Mouse (Mus musculus) adrenal gland, adult 18-20 months (tissue): Measurements from ENCODE around the gene Smurf1. TPM values are rescaled to one million over a fixed set of nuclear protein-coding genes. Genes with fewer than 3 reads are reported as not detected.

Experiments
- DNase-seq, 2 experiments: peaks; one replicate each; pipeline ENCODE4 v3.0.0; 2021 to 2022; ENCODE audit warnings: low spot score in 2 of 2
- total RNA-seq, 2 experiments: library from RNA; stranded (reverse); gene quantifications; 1 replicate in 1 of 2; 2 replicates in 1 of 2; pipeline ENCODE4 v1.2.3; 2021

Smurf1 gene
- total RNA-seq, 2 experiments from 2014 or later = 18.3 to 18.4 TPM

GRCm38 (mm10) chr5:144963401-144963800, 2.2 kb downstream of the Smurf1 start:
- no peak for DNase-seq

GRCm38 (mm10) chr5:144958271-144958670, 7.4 kb downstream of the Smurf1 start:
- no peak for DNase-seq

GRCm38 (mm10) chr5:144954432-144954831, 11.2 kb downstream of the Smurf1 start:
- no peak for DNase-seq

GRCm38 (mm10) chr5:144952592-144952991, 13.1 kb downstream of the Smurf1 start:
- no peak for DNase-seq

- DNase-seq = no peak
These were observed 15.1 kb downstream of the Smurf1 start for GRCm38 (mm10) chr5:144950428-144951051.

- DNase-seq = no peak
These were observed 15.8 kb downstream of the Smurf1 start for GRCm38 (mm10) chr5:144949856-144950255.

- DNase-seq = no peak
These were observed 17.2 kb downstream of the Smurf1 start for GRCm38 (mm10) chr5:144948422-144948821.

- DNase-seq = no peak
These were observed 17.6 kb downstream of the Smurf1 start for GRCm38 (mm10) chr5:144948002-144948401.

- DNase-seq = peak in 1 of 2 experiments; percentile 33
These were observed 19.6 kb downstream of the Smurf1 start for GRCm38 (mm10) chr5:144946032-144946431.

GRCm38 (mm10) chr5:144944932-144945331, 20.7 kb downstream of the Smurf1 start:
- DNase-seq = no peak

- no peak for DNase-seq
These were observed 21.3 kb downstream of the Smurf1 start for GRCm38 (mm10) chr5:144944370-144944769.

GRCm38 (mm10) chr5:144943346-144943745, 22.3 kb downstream of the Smurf1 start:
- no peak for DNase-seq

GRCm38 (mm10) chr5:144942431-144942830, 23.2 kb downstream of the Smurf1 start:
- no peak for DNase-seq

GRCm38 (mm10) chr5:144940904-144941303, 24.7 kb downstream of the Smurf1 start:
- DNase-seq = no peak

GRCm38 (mm10) chr5:144937304-144937703, 28.3 kb downstream of the Smurf1 start:
- DNase-seq = no peak

- no peak for DNase-seq
These were observed 32.2 kb downstream of the Smurf1 start for GRCm38 (mm10) chr5:144933486-144933885.

- DNase-seq = peak in 1 of 2 experiments; percentile 21
These were observed 33.8 kb downstream of the Smurf1 start for GRCm38 (mm10) chr5:144931841-144932240.

GRCm38 (mm10) chr5:144928856-144929713, 36.6 kb downstream of the Smurf1 start:
- DNase-seq = no peak

GRCm38 (mm10) chr5:144926275-144926674, 39.4 kb downstream of the Smurf1 start:
- DNase-seq = no peak

GRCm38 (mm10) chr5:144923351-144923750, 42.3 kb downstream of the Smurf1 start:
- no peak for DNase-seq

- no peak for DNase-seq
These were observed 45.9 kb downstream of the Smurf1 start for GRCm38 (mm10) chr5:144919790-144920189.

- no peak for DNase-seq
These were observed 46.5 kb downstream of the Smurf1 start for GRCm38 (mm10) chr5:144919194-144919593.
